Mouse (Mus musculus) kidney, embryonic 16.5 days (tissue): ENCODE measurements around the gene Fbxl13. TPM values are rescaled to one million over a fixed set of nuclear protein-coding genes. Genes with fewer than 3 reads are reported as not detected.

Source experiments
- ATAC-seq: fragments of 200-750 bp; cut with Nextera tagmentation; 2 replicates; pipeline ENCODE4 v1.8.0; 2017; ENCODE audit warnings: moderate TSS enrichment; ENCODE audit not compliant: low FRiP score, low TSS enrichment
- H3K27ac ChIP-seq: fragments of 300-500 bp; sonication (generic); 2 replicates; pipeline ENCODE4 v1.5.1; 2014; ENCODE audit warnings: low read length
- H3K27me3 ChIP-seq: fragments of 300-500 bp; sonication (generic); 2 replicates; pipeline ENCODE4 v1.6.1; 2014; ENCODE audit warnings: low read length, control low read depth, mixed read lengths; ENCODE audit not compliant: insufficient read depth
- H3K36me3 ChIP-seq: fragments of 300-500 bp; sonication (generic); 2 replicates; pipeline ENCODE4 v1.6.1; 2014; ENCODE audit warnings: low read length, control low read depth, mixed read lengths; ENCODE audit not compliant: insufficient read depth
- H3K4me1 ChIP-seq: fragments of 300-500 bp; sonication (generic); 2 replicates; pipeline ENCODE4 v1.6.1; 2014; ENCODE audit warnings: low read length, control low read depth, mixed read lengths; ENCODE audit not compliant: insufficient read depth
- H3K4me2 ChIP-seq: fragments of 300-500 bp; sonication (generic); replicated peaks from 2 replicates; pipeline ENCODE4 v1.6.1; 2014; ENCODE audit warnings: low read depth, low read length
- H3K4me3 ChIP-seq: fragments of 300-500 bp; sonication (generic); 2 replicates; pipeline ENCODE4 v1.5.1; 2014; ENCODE audit warnings: mild to moderate bottlenecking, low read length
- H3K9ac ChIP-seq: fragments of 300-500 bp; sonication (generic); replicated peaks from 2 replicates; pipeline ENCODE4 v1.6.1; 2014; ENCODE audit warnings: low read length
- H3K9me3 ChIP-seq: fragments of 300-500 bp; sonication (generic); 2 replicates; pipeline ENCODE4 v1.6.1; 2016; ENCODE audit warnings: low read length, control low read depth
- WGBS: fragments of 180-500 bp; shearing (Covaris S2); extraction: QIAGEN DNeasy Blood & Tissue Kit; methylation state at CpG from one replicate; pipeline ENCODE4 v1.1.7; 2014; 5-methylcytosine and 5-hydroxymethylcytosine counted together
- polyA plus RNA-seq: library from polyadenylated mRNA; unstranded; fragments of >200 nt; fragmentation: Nextera tagmentation; extraction: Ambion mirVana; gene quantifications from 2 replicates; pipeline ENCODE4 v1.2.1, GENCODE M21; 2015

Gene Fbxl13
- polyA plus RNA-seq, 1 experiment from 2014 or later: 0.24 TPM

DNA sequence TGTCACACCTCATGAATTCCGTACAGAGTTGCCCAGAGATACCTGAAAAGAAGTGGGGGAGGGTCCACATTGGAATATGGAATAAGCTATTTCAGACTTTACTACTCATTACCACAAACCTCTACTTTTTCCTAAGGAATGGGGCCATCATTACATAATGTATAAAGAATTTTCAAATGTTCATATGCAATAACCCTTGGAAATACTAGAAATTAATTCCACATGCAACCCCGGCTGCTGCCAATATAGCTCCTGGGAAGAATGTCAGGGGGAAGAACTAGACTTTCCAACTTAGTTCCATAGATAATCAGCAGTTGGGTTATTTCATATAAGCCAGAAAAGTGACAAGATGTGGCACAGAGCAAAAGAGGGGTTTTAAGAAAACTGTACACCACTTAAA is 53.3 kb downstream of the Fbxl13 start:
- H3K27me3 ChIP-seq: no peaks in the 10 kb centered on the region
- no peaks in the 10 kb centered on the region for H3K9me3 ChIP-seq
- ATAC-seq: no peak
- H3K4me2 ChIP-seq: no peak overlapping the region
- H3K27ac ChIP-seq: no peak overlapping the region
- no peak overlapping the region for H3K4me3 ChIP-seq
- H3K4me1 ChIP-seq: no peaks in the 10 kb centered on the region
- 64% methylated on average over 2 of the region's 2 CpGs for WGBS
- no peaks in the 10 kb centered on the region for H3K36me3 ChIP-seq
- no peak overlapping the region for H3K9ac ChIP-seq

DNA sequence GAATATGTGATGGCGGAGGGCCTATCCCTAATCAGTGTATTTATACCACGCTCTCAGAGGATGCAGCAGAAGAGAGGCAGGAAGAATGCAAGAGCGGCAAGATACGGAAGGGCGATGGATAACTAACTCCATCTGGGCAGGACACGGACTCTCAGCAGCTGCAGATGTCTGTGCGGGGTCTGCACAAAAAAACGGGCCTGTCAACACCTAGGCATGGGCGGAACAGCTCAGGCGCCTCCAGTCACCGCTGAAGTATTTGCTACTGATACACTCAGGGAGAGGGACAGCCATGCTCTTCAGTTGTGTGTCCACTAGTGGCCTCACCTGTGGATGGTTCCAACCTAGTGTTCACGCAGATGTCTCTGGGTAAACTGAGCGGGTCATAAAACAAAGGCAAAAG is 57.2 kb downstream of the Fbxl13 start:
- 87% methylated on average over 13 of the region's 13 CpGs for whole genome bisulfite sequencing
- Histone ChIP-seq H3K9ac (no peak overlapping the region), H3K36me3 (no peaks in the 10 kb centered on the region), H3K27ac (no peak overlapping the region), H3K9me3 (no peaks in the 10 kb centered on the region), H3K4me1 (no peaks in the 10 kb centered on the region), H3K27me3 (no peaks in the 10 kb centered on the region), H3K4me3 (no peak overlapping the region), H3K4me2 (no peak overlapping the region)
- ATAC-seq: no peak

DNA sequence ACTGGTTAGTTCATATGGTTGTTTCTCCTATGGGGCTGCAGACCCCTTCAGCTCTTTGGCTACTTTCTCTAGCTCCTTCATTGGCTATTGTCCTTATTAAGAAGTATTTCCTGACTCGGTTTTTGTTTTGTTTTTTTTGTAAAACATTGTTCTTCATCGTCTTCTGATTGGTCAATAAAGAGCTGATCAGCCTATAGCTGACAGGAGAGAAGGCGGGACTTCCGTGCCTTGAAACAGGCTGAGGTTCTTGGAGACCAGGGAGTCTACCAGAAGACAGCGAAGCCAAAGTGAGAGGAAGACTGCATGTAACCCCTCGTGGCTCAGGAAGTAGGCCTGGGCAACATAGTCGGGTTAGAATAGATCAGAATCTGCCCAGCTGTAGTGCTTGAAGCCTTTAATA is 57.8 kb downstream of the Fbxl13 start:
- no peak for ATAC-seq
- H3K4me1 ChIP-seq: no peaks in the 10 kb centered on the region
- no peak overlapping the region for H3K4me2 ChIP-seq
- no peak overlapping the region for H3K27ac ChIP-seq
- no peaks in the 10 kb centered on the region for H3K36me3 ChIP-seq
- no peaks in the 10 kb centered on the region for H3K9me3 ChIP-seq
- no peak overlapping the region for H3K9ac ChIP-seq
- 78% methylated on average over 7 of the region's 7 CpGs for WGBS
- no peaks in the 10 kb centered on the region for H3K27me3 ChIP-seq
- H3K4me3 ChIP-seq: no peak overlapping the region

DNA sequence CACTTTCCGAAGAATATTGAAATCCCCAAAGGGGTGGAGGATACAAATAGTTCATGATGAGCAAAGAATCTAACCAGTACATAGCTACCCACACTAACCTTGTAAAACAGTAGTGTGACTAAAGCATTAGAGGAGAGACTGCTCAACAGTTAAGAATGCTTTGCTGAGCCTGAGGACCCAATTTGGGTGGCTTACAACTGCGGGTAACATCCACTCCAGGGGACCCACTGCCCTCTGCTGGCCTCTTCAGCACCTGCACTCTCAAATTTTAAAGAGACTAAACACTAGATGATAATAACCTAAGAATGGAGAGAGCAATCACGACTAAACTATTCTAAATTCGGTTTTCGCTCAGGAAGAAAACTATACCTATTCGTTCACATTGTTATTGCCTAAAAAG is 58.7 kb downstream of the Fbxl13 start:
- Histone ChIP-seq H3K27me3 (no peaks in the 10 kb centered on the region), H3K4me1 (no peaks in the 10 kb centered on the region), H3K36me3 (no peaks in the 10 kb centered on the region), H3K9me3 (no peaks in the 10 kb centered on the region), H3K27ac (no peak overlapping the region), H3K9ac (no peak overlapping the region), H3K4me3 (no peak overlapping the region), H3K4me2 (no peak overlapping the region)
- 57% methylated on average over 6 of the region's 6 CpGs for WGBS
- no peak for ATAC-seq

DNA sequence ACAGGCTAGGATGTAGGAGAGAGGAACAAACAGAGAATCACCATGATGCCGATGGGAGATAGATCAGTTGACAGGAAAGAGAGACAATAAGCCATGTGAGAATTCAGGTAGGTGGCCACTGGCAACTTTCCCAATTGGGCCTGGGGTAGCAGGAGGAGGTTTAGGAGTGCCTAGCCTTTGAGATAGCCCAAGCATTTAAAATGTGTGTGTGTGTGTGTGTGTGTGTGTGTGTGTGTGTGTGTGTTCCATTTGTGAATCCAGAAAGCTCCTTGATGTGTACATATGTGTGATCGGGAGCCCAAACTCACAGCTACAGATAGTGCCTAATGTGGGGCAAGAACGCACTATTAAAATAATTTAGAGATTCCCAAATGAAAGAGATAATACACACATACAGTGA is 67.3 kb downstream of the Fbxl13 start:
- no peaks in the 10 kb centered on the region for H3K4me1 ChIP-seq
- no peaks in the 10 kb centered on the region for H3K36me3 ChIP-seq
- 89% methylated on average over 3 of the region's 3 CpGs for WGBS
- H3K27ac ChIP-seq: no peak overlapping the region
- no peaks in the 10 kb centered on the region for H3K9me3 ChIP-seq
- no peak overlapping the region for H3K4me3 ChIP-seq
- no peak for ATAC-seq
- H3K27me3 ChIP-seq: no peaks in the 10 kb centered on the region
- no peak overlapping the region for H3K9ac ChIP-seq
- H3K4me2 ChIP-seq: no peak overlapping the region

DNA sequence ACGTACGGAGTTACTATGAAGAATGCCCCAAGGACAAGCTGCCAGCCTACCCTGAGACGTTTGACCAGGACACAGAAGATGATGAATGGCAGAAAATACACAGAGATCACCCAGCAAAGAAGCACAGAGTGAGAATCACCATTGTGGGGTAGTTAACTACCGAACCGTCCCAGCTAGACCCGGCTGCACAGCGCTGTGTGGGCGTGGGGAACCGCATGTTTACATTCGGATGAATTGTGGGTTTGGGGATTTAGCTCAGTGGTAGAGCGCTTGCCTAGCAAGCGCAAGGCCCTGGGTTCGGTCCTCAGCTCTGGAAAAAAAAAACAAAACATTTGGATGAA is 70.3 kb downstream of the Fbxl13 start:
- Histone ChIP-seq H3K36me3 (no peaks in the 10 kb centered on the region), H3K9ac (no peak overlapping the region), H3K27me3 (no peaks in the 10 kb centered on the region), H3K4me2 (no peak overlapping the region), H3K9me3 (no peaks in the 10 kb centered on the region), H3K27ac (no peak overlapping the region), H3K4me1 (no peaks in the 10 kb centered on the region), H3K4me3 (no peak overlapping the region)
- no peak for ATAC-seq
- 78% methylated on average over 13 of the region's 13 CpGs for WGBS

DNA sequence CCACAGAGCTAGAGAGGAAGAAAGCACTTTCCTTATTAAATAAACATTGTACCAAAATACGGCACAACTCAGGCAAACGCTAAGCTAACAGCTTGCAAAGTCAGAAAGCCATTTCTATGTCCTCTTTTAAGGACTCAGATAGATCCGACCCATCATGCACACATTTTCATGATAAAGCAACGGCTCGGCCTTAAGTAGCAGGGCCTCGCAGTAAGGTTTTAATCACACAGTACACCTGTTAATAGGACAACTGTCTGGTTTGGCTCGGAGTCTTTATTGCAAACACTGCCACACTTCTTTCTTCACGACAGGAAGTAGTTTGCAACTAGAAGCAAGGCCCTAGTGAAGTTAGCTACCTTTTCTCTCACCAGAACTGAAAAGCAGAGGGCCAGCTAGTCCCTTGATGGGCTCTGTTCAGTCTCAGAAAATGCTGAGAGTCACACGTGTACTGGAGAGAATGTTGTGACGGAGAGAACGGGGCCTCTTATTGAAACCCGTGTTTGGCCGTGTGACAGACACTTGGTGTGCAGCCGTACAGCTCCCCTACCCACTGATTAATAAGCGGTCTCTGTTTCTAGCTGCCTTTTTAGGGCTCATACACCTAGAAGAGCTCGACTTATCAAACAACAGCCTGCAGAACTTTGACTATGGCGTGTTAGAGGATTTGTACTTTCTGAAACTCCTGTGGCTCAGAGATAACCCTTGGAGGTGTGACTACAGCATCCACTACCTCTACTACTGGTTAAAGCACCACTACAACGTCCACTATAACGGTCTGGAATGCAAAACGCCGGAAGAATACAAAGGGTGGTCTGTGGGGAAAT is 70.8 kb downstream of the Fbxl13 start:
- no peak for ATAC-seq
- Histone ChIP-seq H3K9ac (no peak overlapping the region), H3K4me2 (no peak overlapping the region)

DNA sequence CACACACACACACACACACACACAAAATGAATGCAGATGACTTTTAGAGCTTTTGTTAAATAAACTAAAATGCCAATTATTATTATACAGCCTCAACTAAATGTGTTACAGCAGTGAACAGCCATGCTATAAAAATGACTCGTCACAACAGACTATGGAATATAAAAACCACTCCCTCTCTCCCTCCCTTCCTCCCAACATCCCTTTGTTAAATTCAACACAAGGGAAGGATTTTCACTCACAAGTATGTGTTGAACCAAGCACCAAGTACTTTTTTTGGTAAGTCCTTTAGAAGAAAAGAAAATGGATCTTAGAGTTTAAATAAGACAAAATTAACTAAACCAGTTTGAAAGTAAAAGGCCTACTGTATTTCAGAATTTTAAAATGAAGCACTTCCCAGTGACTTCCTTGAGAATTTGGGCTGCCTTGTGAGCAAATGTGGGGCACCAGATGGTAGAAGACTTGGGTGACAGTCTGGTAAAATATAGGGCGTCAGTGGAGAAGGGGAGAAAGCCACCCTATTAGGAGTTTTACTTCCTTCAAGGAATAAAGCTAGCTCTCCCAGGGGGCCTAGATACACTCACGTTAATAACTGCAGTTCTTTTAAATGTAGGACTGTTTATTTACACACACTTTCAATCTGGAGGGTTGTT is 72.5 kb downstream of the Fbxl13 start:
- no peak for ATAC-seq
- H3K4me1 ChIP-seq: no peaks in the 10 kb centered on the region
- 68% methylated on average over 3 of the region's 3 CpGs for WGBS

More for the DNA sequence above, 70.8 kb downstream of the Fbxl13 start:
- Histone ChIP-seq H3K36me3 (no peaks in the 10 kb centered on the region), H3K27ac (no peak overlapping the region), H3K27me3 (no peaks in the 10 kb centered on the region), H3K4me1 (no peaks in the 10 kb centered on the region), H3K9me3 (no peaks in the 10 kb centered on the region), H3K4me3 (no peak overlapping the region)
- 82% methylated on average over 21 of the region's 21 CpGs for WGBS

DNA sequence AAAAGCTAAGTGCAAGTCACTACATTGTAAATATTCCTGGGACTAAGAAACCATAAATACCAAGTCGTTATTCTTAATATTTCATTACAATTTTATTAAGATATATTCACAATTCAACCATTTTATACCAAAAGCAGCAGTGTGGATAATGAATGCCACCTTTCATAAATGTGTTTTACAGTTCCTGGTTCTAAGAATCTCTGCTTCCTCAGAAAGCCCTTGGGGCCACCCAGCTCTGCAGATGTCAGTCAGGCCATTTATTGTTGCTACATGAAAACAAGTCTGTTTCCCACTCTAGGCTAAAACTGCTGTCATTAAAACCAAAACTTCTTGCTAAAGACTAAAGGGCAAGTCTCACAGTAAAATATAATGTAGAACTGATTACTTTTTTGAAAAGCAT is 77.7 kb downstream of the Fbxl13 start:
- Histone ChIP-seq H3K36me3 (no peaks in the 10 kb centered on the region), H3K27me3 (no peaks in the 10 kb centered on the region), H3K4me3 (no peak overlapping the region), H3K4me2 (no peak overlapping the region), H3K27ac (no peak overlapping the region), H3K9me3 (no peaks in the 10 kb centered on the region), H3K4me1 (peaks cover 9% of the 10 kb centered on the region; the same call in 1 of the 2 replicates), H3K9ac (no peak overlapping the region)
- ATAC-seq: no peak
- WGBS: 61% methylated on average over 1 of the region's 1 CpGs

More for the DNA sequence above, 72.5 kb downstream of the Fbxl13 start:
- no peak overlapping the region for H3K4me2 ChIP-seq
- no peaks in the 10 kb centered on the region for H3K27me3 ChIP-seq
- no peak overlapping the region for H3K9ac ChIP-seq
- no peak overlapping the region for H3K27ac ChIP-seq
- H3K9me3 ChIP-seq: no peaks in the 10 kb centered on the region
- H3K4me3 ChIP-seq: no peak overlapping the region
- H3K36me3 ChIP-seq: no peaks in the 10 kb centered on the region

DNA sequence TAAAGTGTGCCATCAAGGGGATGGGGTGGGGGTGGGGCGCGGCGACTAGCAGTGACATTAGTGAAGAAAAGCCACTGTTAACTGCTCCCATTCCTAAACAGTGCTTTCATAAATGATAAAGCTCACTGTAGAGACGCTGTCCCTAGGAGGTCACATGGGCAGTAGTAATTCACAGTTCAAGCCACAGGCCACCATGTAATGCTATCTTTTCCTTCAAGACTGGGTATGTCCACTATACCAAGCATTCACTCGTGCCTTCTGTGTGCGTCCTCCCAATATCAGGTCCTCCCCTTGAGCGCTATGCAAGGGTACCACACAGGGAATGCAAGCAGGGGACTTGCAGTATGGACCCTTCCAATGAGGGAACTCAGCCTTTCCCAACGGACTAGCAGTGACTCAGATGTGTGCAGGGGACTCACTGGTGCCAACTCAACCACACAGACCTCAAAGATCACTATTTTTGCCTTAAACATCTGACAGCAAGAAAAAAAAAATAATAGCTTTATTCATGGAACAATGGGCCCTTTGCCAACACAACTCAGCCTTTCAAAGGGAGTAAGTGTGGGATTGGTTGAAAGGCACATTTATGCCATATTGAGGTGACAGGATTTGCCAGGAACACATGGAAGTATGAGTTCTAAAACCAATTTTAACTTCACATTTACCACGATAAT is 79.9 kb downstream of the Fbxl13 start:
- no peak for ATAC-seq
- WGBS: 91% methylated on average over 9 of the region's 9 CpGs
- no peaks in the 10 kb centered on the region for H3K27me3 ChIP-seq
- no peak overlapping the region for H3K27ac ChIP-seq
- peaks cover 4% of the 10 kb centered on the region; the same call in 1 of the 2 replicates for H3K36me3 ChIP-seq
- H3K4me3 ChIP-seq: no peak overlapping the region
- peaks cover 10% of the 10 kb centered on the region; the same call in 1 of the 2 replicates for H3K4me1 ChIP-seq
- H3K4me2 ChIP-seq: no peak overlapping the region
- no peak overlapping the region for H3K9ac ChIP-seq
- no peaks in the 10 kb centered on the region for H3K9me3 ChIP-seq
